16 mouse cellular contexts compared by ENCODE assay signal in genomic region chr14:32634015-32634682, GRCm38 (mm10). TPM values are rescaled to one million over a fixed set of nuclear protein-coding genes. Genes with fewer than 3 reads are reported as not detected.
A peak's percentile ranks its signal among the peaks of the same experiment; 100 is the strongest.
DNase-seq lines count a peak whose midpoint lies in the region; ATAC-seq lines count a peak whose summit lies in the region.
"Had no signal": no experiment of that assay in that cellular context is flagged by ENCODE, and none has a peak within 500 bp of the region (broad histone marks: within the 10 kb centered on the region; RNA-seq: fewer than 3 reads in every experiment).

No protein-coding gene starts in this region.

- no peaks in the 10 kb centered on the region for H3K9me3 ChIP-seq in neural tube, embryonic 11.5 days (ENCODE audit: control insufficient read depth, low read length)
- no peaks in the 10 kb centered on the region for H3K9me3 ChIP-seq in neural tube, embryonic 15.5 days (replicated peaks)
- H3K9me3 ChIP-seq in neural tube, embryonic 14.5 days (ENCODE audit: control insufficient read depth, low read length), result no peaks in the 10 kb centered on the region
- H3K9me3 ChIP-seq: limb, embryonic 12.5 days; midbrain, embryonic 13.5 days had no signal

- H3K36me3 ChIP-seq in neural tube, embryonic 11.5 days (ENCODE audit: control insufficient read depth, insufficient read depth, low read length), result no peaks in the 10 kb centered on the region
- no peaks in the 10 kb centered on the region for H3K36me3 ChIP-seq in neural tube, embryonic 15.5 days
- no peaks in the 10 kb centered on the region for H3K36me3 ChIP-seq in neural tube, embryonic 14.5 days (ENCODE audit: control insufficient read depth, insufficient read depth, low read length)
- H3K36me3 ChIP-seq: G1E; limb, embryonic 12.5 days; midbrain, embryonic 13.5 days had no signal

- no peak overlapping the region for H3K4me2 ChIP-seq in neural tube, embryonic 11.5 days (ENCODE audit: low read depth)
- no peak overlapping the region for H3K4me2 ChIP-seq in neural tube, embryonic 15.5 days
- no peak overlapping the region for H3K4me2 ChIP-seq in neural tube, embryonic 14.5 days (ENCODE audit: low read depth, low read length)
- H3K4me2 ChIP-seq: limb, embryonic 12.5 days; midbrain, embryonic 13.5 days had no signal

- H3K9ac ChIP-seq in neural tube, embryonic 11.5 days (ENCODE audit: low read length), result no peak overlapping the region
- no peak overlapping the region for H3K9ac ChIP-seq in neural tube, embryonic 15.5 days (replicated peaks)
- no peak overlapping the region for H3K9ac ChIP-seq in neural tube, embryonic 14.5 days (replicated peaks; ENCODE audit: low read depth, low read length)
- H3K9ac ChIP-seq: limb, embryonic 12.5 days; midbrain, embryonic 13.5 days had no signal

- no peak overlapping the region for H3K4me3 ChIP-seq in neural tube, embryonic 11.5 days (ENCODE audit: low read depth, low read length)
- H3K4me3 ChIP-seq in neural tube, embryonic 15.5 days (replicated peaks), result no peak overlapping the region
- H3K4me3 ChIP-seq in neural tube, embryonic 14.5 days (ENCODE audit: low read depth, low read length), result no peak overlapping the region
- H3K4me3 ChIP-seq: heart, adult 2 months; limb, embryonic 12.5 days; midbrain, embryonic 13.5 days had no signal

- H3K27me3 ChIP-seq in neural tube, embryonic 11.5 days (ENCODE audit: control insufficient read depth, insufficient read depth, low read length), result no peaks in the 10 kb centered on the region
- H3K27me3 ChIP-seq in neural tube, embryonic 15.5 days (replicated peaks), result 0 out of 2 replicates have a peak, but pooled peaks cover 3% of the 10 kb centered on the region
- no peaks in the 10 kb centered on the region for H3K27me3 ChIP-seq in neural tube, embryonic 14.5 days (ENCODE audit: control insufficient read depth, insufficient read depth, low read length)
- H3K27me3 ChIP-seq: limb, embryonic 12.5 days; midbrain, embryonic 13.5 days had no signal

- no peaks in the 10 kb centered on the region for H3K4me1 ChIP-seq in neural tube, embryonic 11.5 days (ENCODE audit: control insufficient read depth, insufficient read depth, low read length)
- peaks cover 9% of the 10 kb centered on the region; the same call in 1 of the 2 replicates for H3K4me1 ChIP-seq in neural tube, embryonic 15.5 days
- no peaks in the 10 kb centered on the region for H3K4me1 ChIP-seq in neural tube, embryonic 14.5 days (ENCODE audit: control insufficient read depth, insufficient read depth, low read length)
- H3K4me1 ChIP-seq: limb, embryonic 12.5 days; midbrain, embryonic 13.5 days had no signal

- ATAC-seq in neural tube, embryonic 11.5 days (ENCODE audit: insufficient read depth, low FRiP score, low TSS enrichment), result no peak
- no peak for ATAC-seq in neural tube, embryonic 15.5 days (ENCODE audit: low FRiP score)
- ATAC-seq in neural tube, embryonic 14.5 days (ENCODE audit: low read depth), result peak; percentile 56
- ATAC-seq: midbrain, embryonic 13.5 days had no signal

- H3K27ac ChIP-seq in neural tube, embryonic 11.5 days (ENCODE audit: low read depth, low read length), result no peak overlapping the region
- H3K27ac ChIP-seq in neural tube, embryonic 15.5 days (replicated peaks), result no peak overlapping the region
- H3K27ac ChIP-seq in neural tube, embryonic 14.5 days (ENCODE audit: low read depth, low read length), result no peak overlapping the region
- H3K27ac ChIP-seq: heart, adult 2 months; limb, embryonic 12.5 days; midbrain, embryonic 13.5 days had no signal

- 30% methylated on average over 11 of the region's 11 CpGs for WGBS in neural tube, embryonic 11.5 days
- 19% methylated on average over 11 of the region's 11 CpGs for WGBS in neural tube, embryonic 15.5 days
- 24% methylated on average over 11 of the region's 11 CpGs for WGBS in neural tube, embryonic 14.5 days

- DNase-seq in neural tube, embryonic 11.5 days (ENCODE audit: low spot score), result peak; percentile 48
- DNase-seq in adrenal gland, postnatal 36 days, result peak; percentile 25 to 33
- peak; percentile 8 for DNase-seq in forelimb bud, embryonic 11.5 days (ENCODE audit: low read depth, low spot score)
- no peak for DNase-seq in layer of hippocampus, postnatal 36 days
- DNase-seq in urinary bladder, postnatal 25 days (ENCODE audit: low spot score), result no peak
- DNase-seq: cerebellum, adult 8-10 months; heart, adult 2 months; kidney, adult 2 months; layer of hippocampus, adult 9-11 months; lung, adult 2 months; thymus, postnatal 4 days had no signal

RNA-seq across cellular contexts. Expression of gene Prrxl1, which starts 34.9 kb away (rescaled TPM):
- polyA plus RNA-seq in neural tube, embryonic 11.5 days (2014; fragmentation: Nextera tagmentation; extraction: Ambion mirVana), result 11.1 and 14.0 TPM in 2 replicates
- 112 and 125 TPM in 2 replicates for polyA plus RNA-seq in neural tube, embryonic 15.5 days (2015; fragmentation: Nextera tagmentation; extraction: Ambion mirVana)
- total RNA-seq in adrenal gland, postnatal 36 days (2021), result under 1 TPM; 0.73 to 0.76 TPM
- 110 and 123 TPM in 2 replicates for polyA plus RNA-seq in neural tube, embryonic 14.5 days (2014; fragmentation: Nextera tagmentation; extraction: Ambion mirVana)
- total RNA-seq in layer of hippocampus, postnatal 36 days (2021), result not detected
- total RNA-seq: heart, adult 2 months had no signal
- polyA plus RNA-seq: G1E; heart, adult 2 months; kidney, adult 2 months; lung, adult 2 months had no signal

RNA-seq across cellular contexts. Expression of gene 3425401B19Rik, which starts 50.9 kb away (rescaled TPM):
- 0.08 and 0.28 TPM in 2 replicates for polyA plus RNA-seq in neural tube, embryonic 11.5 days (2014; fragmentation: Nextera tagmentation; extraction: Ambion mirVana)
- polyA plus RNA-seq in neural tube, embryonic 15.5 days (2015; fragmentation: Nextera tagmentation; extraction: Ambion mirVana), result 0.22 and 0.42 TPM in 2 replicates
- under 1 TPM in 1 of 2 experiments, not detected in 1; 0.10 TPM for total RNA-seq in adrenal gland, postnatal 36 days (2021)
- 0.21 and 0.26 TPM in 2 replicates for polyA plus RNA-seq in neural tube, embryonic 14.5 days (2014; fragmentation: Nextera tagmentation; extraction: Ambion mirVana)
- total RNA-seq in layer of hippocampus, postnatal 36 days (2021), result under 1 TPM in 1 of 2 experiments, not detected in 1; 0.15 TPM
- polyA plus RNA-seq: G1E; midbrain, embryonic 13.5 days had no signal

Comparison
In these comparisons a context has a peak if more than half of its experiments do, and no peak if none do; other contexts are left out.
1. DNase-seq: peak in neural tube, embryonic 11.5 days (single experiment), adrenal gland, postnatal 36 days (2 of 2) and forelimb bud, embryonic 11.5 days (single experiment); none in layer of hippocampus, postnatal 36 days (0 of 2) and urinary bladder, postnatal 25 days (single experiment).